Mouse (Mus musculus): ENCODE data around the gene Mier1. TPM values are rescaled to one million over a fixed set of nuclear protein-coding genes. Genes with fewer than 3 reads are reported as not detected.

The Mier1 gene
- polyA plus RNA-seq (2015; fragmentation: Nextera tagmentation; extraction: Ambion mirVana): 40.9 and 41.0 TPM in 2 replicates

DNA sequence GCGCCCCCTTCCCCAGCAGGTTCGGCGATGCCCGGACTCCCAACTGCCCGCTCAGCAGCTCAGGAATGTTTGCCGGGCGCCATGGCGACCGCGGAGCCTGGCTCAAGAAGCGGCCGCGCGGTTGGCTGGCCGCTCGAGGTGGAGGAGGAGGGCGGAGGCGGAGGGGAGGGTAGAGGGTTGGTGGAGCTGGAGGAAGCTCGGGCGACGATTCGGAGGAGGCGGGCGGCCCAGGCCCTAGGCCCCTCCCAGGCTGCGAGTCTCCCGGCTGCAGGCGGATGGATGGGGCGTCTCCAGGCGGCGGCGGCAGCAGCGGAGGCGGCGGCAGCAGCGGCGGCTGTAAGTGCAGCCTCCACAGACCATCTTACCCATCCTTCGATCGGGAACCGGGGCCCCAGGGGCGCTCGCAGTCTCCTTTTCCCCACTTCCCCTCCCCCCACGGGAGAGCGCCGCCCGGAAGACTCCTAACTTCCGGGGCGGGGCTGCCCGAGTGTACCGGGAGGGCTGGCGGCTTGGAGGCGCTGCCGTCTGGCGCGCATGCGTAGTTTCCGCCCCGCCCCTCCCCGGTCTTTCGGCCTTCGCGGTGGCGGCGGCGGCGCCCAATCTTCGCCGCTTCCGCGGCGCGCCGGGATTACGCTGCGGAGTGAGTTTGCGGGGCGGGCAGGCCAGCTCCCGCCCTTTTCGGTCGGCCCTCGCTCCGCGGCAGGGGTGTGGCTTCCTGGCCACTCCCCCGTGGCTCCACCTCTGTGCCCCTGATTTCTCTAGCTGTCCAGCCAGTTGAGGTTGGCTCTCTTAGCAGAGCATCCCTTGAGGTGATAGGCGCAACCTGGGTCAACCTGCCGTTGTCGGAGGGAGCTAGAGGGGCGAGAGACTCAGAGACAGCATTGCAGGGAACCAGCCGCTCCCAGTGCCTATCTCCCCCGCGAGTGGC, at the start of gene Mier1, which contains the start of gene Wdr78:
Mier1 (plus strand) TSS at position 207 of the 928 bp plus-strand sequence.
Wdr78 (minus strand) TSS at position 372 of the 928 bp plus-strand sequence.
- peak within 1 kb of the TSS; percentile 70 for H3K9ac ChIP-seq
- WGBS: under 1% methylated on average over 81 of the region's 90 CpGs
- peak within 1 kb of the TSS; percentile 99 for H3K27ac ChIP-seq
- H3K27me3 ChIP-seq: no peaks in the 10 kb centered on the region
- H3K36me3 ChIP-seq: peaks cover 5% of the 10 kb centered on the region; the same call in 1 of the 2 replicates
- no peaks in the 10 kb centered on the region for H3K9me3 ChIP-seq
- peak within 1 kb of the TSS; percentile 84 for H3K4me3 ChIP-seq
- ATAC-seq (ENCODE audit: borderline replicate concordance, extremely low read depth, low FRiP score, low TSS enrichment): peak; percentile 99
- peak within 1 kb of the TSS; percentile 67 for H3K4me2 ChIP-seq
- H3K4me1 ChIP-seq: peaks cover 32% of the 10 kb centered on the region

DNA sequence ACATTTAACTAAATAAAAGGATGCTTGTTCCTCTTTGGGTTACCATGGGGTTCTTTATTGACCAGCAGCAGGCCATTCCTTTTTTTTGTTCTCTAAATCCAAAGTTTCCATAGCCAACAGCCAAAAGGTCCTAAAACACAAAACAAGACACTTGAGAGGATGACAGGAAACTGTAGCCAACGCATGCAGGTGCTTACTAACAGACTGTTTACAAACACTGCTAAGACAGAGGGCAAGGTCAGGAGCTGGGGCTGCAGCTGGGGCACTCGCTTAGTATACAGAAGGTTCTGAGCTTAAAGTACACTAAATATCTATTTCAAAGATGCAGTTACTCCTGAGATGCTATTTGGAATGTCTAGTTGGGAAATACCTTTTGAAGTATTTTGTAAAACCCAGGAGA, 49.8 kb upstream of the Mier1 start:
- 54% methylated on average over 2 of the region's 2 CpGs for WGBS
- no peak overlapping the region for H3K4me3 ChIP-seq
- H3K27ac ChIP-seq: no peak overlapping the region
- H3K9me3 ChIP-seq: no peaks in the 10 kb centered on the region
- H3K27me3 ChIP-seq: no peaks in the 10 kb centered on the region
- no peak for ATAC-seq (ENCODE audit: borderline replicate concordance, extremely low read depth, low FRiP score, low TSS enrichment)
- H3K9ac ChIP-seq: no peak overlapping the region
- H3K4me1 ChIP-seq: no peaks in the 10 kb centered on the region
- no peaks in the 10 kb centered on the region for H3K36me3 ChIP-seq
- no peak overlapping the region for H3K4me2 ChIP-seq

DNA sequence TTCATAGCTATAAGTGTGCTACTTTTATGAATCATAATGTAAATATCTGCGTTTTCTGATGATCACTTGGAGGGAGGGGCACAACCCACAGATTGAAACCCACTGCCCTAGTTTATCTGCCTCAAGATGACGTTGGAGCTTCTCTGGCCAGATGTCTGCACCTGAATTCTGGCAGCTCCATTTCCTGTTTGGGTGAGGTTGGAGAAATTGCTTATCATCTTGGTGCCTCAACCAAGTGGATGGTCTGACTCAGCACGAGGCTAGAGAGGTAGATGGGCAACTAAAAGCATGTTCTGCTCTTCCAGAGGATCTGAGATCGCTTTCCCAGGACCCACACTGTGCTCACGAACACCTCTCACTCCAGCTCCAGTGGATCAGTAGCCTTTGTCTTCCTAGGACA, 49.2 kb upstream of the Mier1 start:
- 60% methylated on average over 5 of the region's 5 CpGs for WGBS
- ATAC-seq (ENCODE audit: borderline replicate concordance, extremely low read depth, low FRiP score, low TSS enrichment): no peak
- H3K27me3 ChIP-seq: no peaks in the 10 kb centered on the region
- no peak overlapping the region for H3K4me3 ChIP-seq
- H3K27ac ChIP-seq: no peak overlapping the region
- H3K4me2 ChIP-seq: no peak overlapping the region
- H3K9ac ChIP-seq: no peak overlapping the region
- H3K4me1 ChIP-seq: no peaks in the 10 kb centered on the region
- no peaks in the 10 kb centered on the region for H3K9me3 ChIP-seq
- H3K36me3 ChIP-seq: no peaks in the 10 kb centered on the region

DNA sequence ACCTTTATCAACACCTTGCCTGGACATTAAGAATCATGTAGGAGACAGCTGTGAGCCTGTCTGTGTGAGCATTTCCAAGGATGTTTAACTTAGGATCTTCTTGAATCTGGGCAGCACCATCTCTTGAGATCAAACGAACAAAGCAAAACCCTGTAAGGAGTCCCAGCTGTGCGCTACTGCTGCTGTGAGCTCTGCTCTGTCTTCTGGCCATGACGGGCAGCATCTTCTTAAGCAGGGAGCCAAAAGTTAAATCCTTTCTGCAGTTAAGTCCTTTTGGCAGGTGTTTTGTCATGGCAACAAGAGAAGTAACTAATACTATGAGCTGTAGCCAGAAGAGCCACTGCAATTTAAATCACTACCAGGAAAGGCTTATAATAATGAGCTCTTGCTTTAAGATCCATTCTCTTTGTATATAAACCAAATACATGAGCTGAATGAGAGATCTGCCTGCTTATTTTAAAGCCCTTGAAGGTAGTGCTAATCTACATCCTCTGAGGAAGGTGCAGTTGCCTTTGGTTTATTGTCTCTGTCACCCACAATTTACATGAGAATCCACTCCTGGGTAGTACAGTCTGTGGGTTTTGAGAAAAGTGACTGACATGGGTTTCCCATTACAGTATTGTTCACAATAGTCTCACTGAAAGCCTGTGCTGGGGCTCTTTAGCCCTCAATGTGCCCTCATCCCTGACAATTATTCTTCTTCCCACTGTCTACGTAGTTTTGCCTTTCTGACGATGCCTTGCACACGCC, 46.1 kb upstream of the Mier1 start:
- no peaks in the 10 kb centered on the region for H3K27me3 ChIP-seq
- no peak overlapping the region for H3K4me3 ChIP-seq
- H3K36me3 ChIP-seq: no peaks in the 10 kb centered on the region
- ATAC-seq (ENCODE audit: borderline replicate concordance, extremely low read depth, low FRiP score, low TSS enrichment): no peak
- no peaks in the 10 kb centered on the region for H3K9me3 ChIP-seq
- H3K9ac ChIP-seq: no peak overlapping the region
- no peaks in the 10 kb centered on the region for H3K4me1 ChIP-seq
- H3K4me2 ChIP-seq: no peak overlapping the region
- 76% methylated on average over 6 of the region's 6 CpGs for WGBS
- H3K27ac ChIP-seq: no peak overlapping the region

DNA sequence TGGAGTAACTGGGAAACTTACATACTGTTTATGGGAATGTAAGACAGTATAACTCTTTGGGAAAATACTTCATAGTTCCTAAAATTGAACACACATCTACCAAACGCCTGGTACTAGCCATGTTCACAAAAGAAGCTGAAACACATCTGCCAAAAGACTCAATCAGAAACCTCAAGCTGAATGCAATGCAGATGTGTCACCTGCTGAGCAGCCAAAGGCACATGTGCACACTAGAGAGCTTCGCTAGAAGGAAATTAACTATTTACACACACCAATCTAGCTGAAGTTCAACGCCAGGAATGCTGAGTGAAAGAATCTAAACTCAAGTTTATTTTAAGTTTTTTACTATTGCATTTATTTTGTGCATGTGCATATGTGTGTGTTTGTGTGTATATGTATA, 43.6 kb upstream of the Mier1 start:
- Histone ChIP-seq H3K36me3 (no peaks in the 10 kb centered on the region), H3K9ac (no peak overlapping the region), H3K4me2 (no peak overlapping the region), H3K9me3 (no peaks in the 10 kb centered on the region), H3K27ac (no peak overlapping the region), H3K4me1 (no peaks in the 10 kb centered on the region), H3K4me3 (no peak overlapping the region), H3K27me3 (no peaks in the 10 kb centered on the region)
- 71% methylated on average over 3 of the region's 3 CpGs for WGBS
- ATAC-seq (ENCODE audit: borderline replicate concordance, extremely low read depth, low FRiP score, low TSS enrichment): no peak

DNA sequence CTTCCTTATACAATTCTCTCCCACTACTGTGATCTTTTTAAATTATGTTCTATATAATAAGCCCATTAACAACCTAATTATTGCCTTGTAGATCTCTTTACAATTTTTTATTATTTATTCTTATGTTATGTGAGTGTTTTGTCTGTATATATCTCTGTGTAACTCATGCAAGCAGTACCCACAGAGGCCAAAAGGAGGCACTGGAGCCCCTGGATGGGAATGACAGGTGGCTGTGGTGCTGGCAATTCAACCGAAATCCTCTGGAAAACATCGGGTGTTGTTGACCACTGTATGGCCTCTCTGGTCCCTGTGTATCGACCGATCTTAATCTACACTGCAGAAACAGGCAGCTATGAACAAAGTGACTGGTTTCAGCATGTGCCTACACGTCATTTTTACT, 29.0 kb upstream of the Mier1 start:
- no peak for ATAC-seq (ENCODE audit: borderline replicate concordance, extremely low read depth, low FRiP score, low TSS enrichment)
- no peaks in the 10 kb centered on the region for H3K36me3 ChIP-seq
- H3K4me1 ChIP-seq: no peaks in the 10 kb centered on the region
- no peaks in the 10 kb centered on the region for H3K9me3 ChIP-seq
- no peak overlapping the region for H3K9ac ChIP-seq
- WGBS: 85% methylated on average over 5 of the region's 5 CpGs
- no peak overlapping the region for H3K4me3 ChIP-seq
- H3K27ac ChIP-seq: no peak overlapping the region
- no peak overlapping the region for H3K4me2 ChIP-seq
- no peaks in the 10 kb centered on the region for H3K27me3 ChIP-seq

DNA sequence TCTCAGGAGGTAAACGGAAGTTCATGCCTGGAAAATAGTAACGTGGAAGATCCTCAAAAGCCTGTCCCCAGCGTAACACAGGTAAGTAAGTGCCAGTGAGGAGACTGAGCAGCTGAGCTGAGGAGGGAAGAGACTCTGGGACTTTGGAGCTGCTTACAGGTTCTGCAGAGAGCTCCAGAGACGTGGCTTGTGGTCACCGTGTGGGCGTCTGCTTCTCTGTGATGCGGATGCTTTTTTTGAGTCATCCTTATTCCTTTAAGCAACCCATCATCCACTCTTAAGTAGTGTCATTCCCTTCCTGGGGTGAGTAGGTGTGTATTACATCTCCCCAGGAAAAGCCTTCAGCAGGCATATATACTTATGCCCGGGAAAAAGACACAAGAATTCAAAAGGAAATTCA, 18.3 kb upstream of the Mier1 start:
- no peak overlapping the region for H3K4me3 ChIP-seq
- H3K36me3 ChIP-seq: no peaks in the 10 kb centered on the region
- no peak overlapping the region for H3K4me2 ChIP-seq
- H3K27me3 ChIP-seq: no peaks in the 10 kb centered on the region
- no peaks in the 10 kb centered on the region for H3K4me1 ChIP-seq
- no peaks in the 10 kb centered on the region for H3K9me3 ChIP-seq
- H3K9ac ChIP-seq: no peak overlapping the region
- ATAC-seq (ENCODE audit: borderline replicate concordance, extremely low read depth, low FRiP score, low TSS enrichment): no peak
- H3K27ac ChIP-seq: no peak overlapping the region
- WGBS: 85% methylated on average over 8 of the region's 8 CpGs

DNA sequence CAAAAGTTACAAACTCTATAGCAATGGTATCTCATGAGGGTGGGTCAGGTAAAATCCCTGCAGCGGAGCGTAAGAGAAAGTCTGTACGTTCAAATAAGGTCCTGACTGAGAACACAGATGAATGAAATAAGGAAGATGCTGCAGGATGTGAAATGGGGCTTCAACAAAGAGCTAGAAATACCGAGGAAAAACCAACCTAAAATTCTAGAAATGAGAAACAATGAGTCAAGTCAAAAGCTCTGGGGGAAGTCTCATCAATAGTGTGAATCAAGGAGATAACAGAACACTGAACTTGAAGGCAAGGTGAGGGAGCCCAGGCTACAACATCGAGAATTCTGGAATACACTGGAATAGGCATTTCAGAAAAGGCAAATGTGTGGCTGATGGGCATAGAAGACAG, 15.7 kb upstream of the Mier1 start:
- H3K9me3 ChIP-seq: no peaks in the 10 kb centered on the region
- no peak for ATAC-seq (ENCODE audit: borderline replicate concordance, extremely low read depth, low FRiP score, low TSS enrichment)
- no peak overlapping the region for H3K4me3 ChIP-seq
- H3K27me3 ChIP-seq: no peaks in the 10 kb centered on the region
- no peak overlapping the region for H3K4me2 ChIP-seq
- H3K4me1 ChIP-seq: no peaks in the 10 kb centered on the region
- no peaks in the 10 kb centered on the region for H3K36me3 ChIP-seq
- 83% methylated on average over 5 of the region's 5 CpGs for whole genome bisulfite sequencing
- H3K27ac ChIP-seq: no peak overlapping the region
- H3K9ac ChIP-seq: no peak overlapping the region

DNA sequence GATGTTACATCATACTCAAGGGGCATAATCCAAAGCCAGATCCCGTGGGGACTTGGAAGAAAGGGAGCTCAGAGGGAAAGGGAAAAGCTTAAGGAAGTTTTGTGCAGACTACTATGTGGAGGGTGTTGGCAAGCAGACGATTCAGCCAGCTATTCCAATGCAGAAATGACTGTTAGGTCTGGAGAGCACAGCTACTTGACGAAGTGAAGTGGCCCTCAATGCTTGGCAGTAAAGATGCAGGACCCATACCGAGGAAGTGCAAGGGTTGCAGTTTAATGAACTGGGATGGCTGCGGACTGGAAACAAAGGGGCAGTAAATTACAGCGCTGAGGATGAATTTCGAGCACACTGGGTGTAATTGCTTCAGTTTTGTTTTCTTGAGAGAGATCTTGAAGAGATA, 1.5 kb upstream of the Mier1 start:
- Histone ChIP-seq H3K9ac (0 out of 2 replicates have a peak overlapping the region, but pooled peaks have one; percentile 70), H3K27me3 (no peaks in the 10 kb centered on the region), H3K4me1 (peaks cover 27% of the 10 kb centered on the region), H3K27ac (peak overlapping the region; percentile 41), H3K36me3 (peaks cover 5% of the 10 kb centered on the region; the same call in 1 of the 2 replicates), H3K9me3 (no peaks in the 10 kb centered on the region), H3K4me3 (peak overlapping the region; percentile 84), H3K4me2 (peak overlapping the region; percentile 67)
- ATAC-seq (ENCODE audit: borderline replicate concordance, extremely low read depth, low FRiP score, low TSS enrichment): no peak
- WGBS: 42% methylated on average over 7 of the region's 7 CpGs

DNA sequence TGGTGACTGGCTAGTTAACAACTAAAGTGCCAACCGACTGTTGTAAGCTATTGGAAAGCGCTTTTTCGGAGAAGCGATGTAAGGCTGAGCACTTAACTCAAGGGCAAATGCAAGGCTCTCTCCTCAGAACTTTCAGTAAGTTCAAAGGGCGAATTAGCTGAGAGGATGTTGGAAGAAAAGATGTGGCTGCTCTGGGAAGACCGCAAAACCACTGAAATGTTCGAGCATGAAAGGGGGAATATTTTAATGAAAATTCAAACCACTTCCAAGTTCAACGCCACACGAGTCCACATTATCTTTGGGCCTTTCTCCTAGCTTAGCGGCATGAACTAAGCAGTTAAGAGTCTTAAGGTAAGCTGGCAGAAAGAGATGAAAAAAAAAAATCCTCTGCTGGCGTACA, 788 bp upstream of the Mier1 start:
- Histone ChIP-seq H3K4me1 (peaks cover 27% of the 10 kb centered on the region), H3K4me2 (peak overlapping the region; percentile 67), H3K27me3 (no peaks in the 10 kb centered on the region), H3K9me3 (no peaks in the 10 kb centered on the region), H3K36me3 (peaks cover 5% of the 10 kb centered on the region; the same call in 1 of the 2 replicates), H3K4me3 (peak overlapping the region; percentile 84), H3K27ac (peak overlapping the region; percentile 99; the same call in 1 of the 2 replicates), H3K9ac (peak overlapping the region; percentile 70)
- 5% methylated on average over 11 of the region's 11 CpGs for WGBS
- no peak for ATAC-seq (ENCODE audit: borderline replicate concordance, extremely low read depth, low FRiP score, low TSS enrichment)

DNA sequence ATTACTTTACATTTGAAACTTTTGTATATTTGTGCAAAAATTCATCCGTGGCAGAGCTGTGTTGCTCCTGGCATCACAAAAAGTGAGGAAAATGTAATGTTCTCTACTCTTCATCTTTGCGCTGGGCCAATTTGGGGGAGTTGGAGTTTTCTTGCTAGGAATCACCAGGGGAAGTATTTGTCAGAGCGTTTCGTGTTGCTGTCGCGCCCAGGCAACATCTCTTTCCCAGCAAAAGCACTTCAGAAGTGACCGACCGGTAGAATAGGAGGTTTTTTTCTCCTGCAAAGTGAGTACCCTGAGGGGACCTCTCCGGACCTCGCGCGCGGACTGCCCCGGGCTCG, 4.7 kb downstream of the Mier1 start:
- peaks cover 5% of the 10 kb centered on the region; the same call in 1 of the 2 replicates for H3K36me3 ChIP-seq
- WGBS: under 1% methylated on average over 15 of the region's 15 CpGs
- peak overlapping the region; percentile 95 for H3K4me3 ChIP-seq
- no peaks in the 10 kb centered on the region for H3K27me3 ChIP-seq
- no peak for ATAC-seq (ENCODE audit: borderline replicate concordance, extremely low read depth, low FRiP score, low TSS enrichment)
- H3K9ac ChIP-seq: peak overlapping the region; percentile 92
- peaks cover 36% of the 10 kb centered on the region for H3K4me1 ChIP-seq
- no peaks in the 10 kb centered on the region for H3K9me3 ChIP-seq
- H3K4me2 ChIP-seq: peak overlapping the region; percentile 67
- peak overlapping the region; percentile 98 for H3K27ac ChIP-seq
